Mouse (Mus musculus) midbrain, embryonic 12.5 days (tissue): ENCODE measurements around the gene Sgsm1. TPM values are rescaled to one million over a fixed set of nuclear protein-coding genes. Genes with fewer than 3 reads are reported as not detected.

Source experiments
- ATAC-seq: fragments of 200-750 bp; cut with Nextera tagmentation; 2 replicates; pipeline ENCODE4 v1.8.0; 2017; ENCODE audit warnings: low read depth, moderate TSS enrichment, moderate library complexity; ENCODE audit not compliant: low FRiP score
- H3K27ac ChIP-seq: fragments of 300-500 bp; sonication (generic); replicated peaks from 2 replicates; pipeline ENCODE4 v1.5.1; 2016; ENCODE audit warnings: mild to moderate bottlenecking
- H3K27me3 ChIP-seq: fragments of 300-500 bp; sonication (generic); 2 replicates; pipeline ENCODE4 v1.6.1; 2016; ENCODE audit warnings: mild to moderate bottlenecking
- H3K36me3 ChIP-seq: fragments of 300-500 bp; sonication (generic); 2 replicates; pipeline ENCODE4 v1.6.1; 2016
- H3K4me1 ChIP-seq: fragments of 300-500 bp; sonication (generic); 2 replicates; pipeline ENCODE4 v1.6.1; 2016
- H3K4me2 ChIP-seq: fragments of 300-500 bp; sonication (generic); replicated peaks from 2 replicates; pipeline ENCODE4 v1.6.1; 2016; ENCODE audit warnings: mild to moderate bottlenecking, moderate library complexity
- H3K4me3 ChIP-seq: fragments of 300-500 bp; sonication (generic); 2 replicates; pipeline ENCODE4 v1.5.1; 2016; ENCODE audit warnings: mild to moderate bottlenecking
- H3K9ac ChIP-seq: fragments of 300-500 bp; sonication (generic); replicated peaks from 2 replicates; pipeline ENCODE4 v1.6.1; 2016; ENCODE audit warnings: mild to moderate bottlenecking, moderate library complexity
- H3K9me3 ChIP-seq: fragments of 300-500 bp; sonication (generic); 2 replicates; pipeline ENCODE4 v1.6.1; 2016; ENCODE audit warnings: mild to moderate bottlenecking
- WGBS: fragments of 180-500 bp; shearing (Covaris S2); methylation state at CpG from one replicate; pipeline ENCODE4 v1.1.7; 2016; 5-methylcytosine and 5-hydroxymethylcytosine counted together
- polyA plus RNA-seq: library from polyadenylated mRNA; unstranded; fragments of >200 nt; fragmentation: Nextera tagmentation; extraction: Ambion mirVana; gene quantifications from 2 replicates; pipeline ENCODE4 v1.2.1, GENCODE M21; 2016

Sgsm1 gene
- polyA plus RNA-seq, 1 experiment from 2014 or later = 19.5 TPM

GRCm38 (mm10) chr5:113275839-113276238 is 34.7 kb downstream of the Sgsm1 start:
- Histone ChIP-seq H3K36me3 (peaks cover 57% of the 10 kb centered on the region), H3K4me2 (no peak overlapping the region), H3K4me1 (peaks cover 14% of the 10 kb centered on the region; the same call in 1 of the 2 replicates), H3K4me3 (no peak overlapping the region), H3K9ac (no peak overlapping the region), H3K9me3 (no peaks in the 10 kb centered on the region), H3K27me3 (no peaks in the 10 kb centered on the region), H3K27ac (no peak overlapping the region)
- no peak for ATAC-seq
- WGBS = 75% methylated on average over 10 of the region's 10 CpGs

GRCm38 (mm10) chr5:113271207-113271811 is 39.3 kb downstream of the Sgsm1 start:
- Histone ChIP-seq H3K9ac (no peak overlapping the region), H3K4me3 (no peak overlapping the region), H3K27ac (no peak overlapping the region), H3K4me1 (no peaks in the 10 kb centered on the region), H3K27me3 (no peaks in the 10 kb centered on the region), H3K9me3 (peaks cover 6% of the 10 kb centered on the region; the same call in 1 of the 2 replicates), H3K4me2 (no peak overlapping the region), H3K36me3 (peaks cover 41% of the 10 kb centered on the region)
- WGBS = 79% methylated on average over 11 of the region's 11 CpGs
- no peak for ATAC-seq

DNA sequence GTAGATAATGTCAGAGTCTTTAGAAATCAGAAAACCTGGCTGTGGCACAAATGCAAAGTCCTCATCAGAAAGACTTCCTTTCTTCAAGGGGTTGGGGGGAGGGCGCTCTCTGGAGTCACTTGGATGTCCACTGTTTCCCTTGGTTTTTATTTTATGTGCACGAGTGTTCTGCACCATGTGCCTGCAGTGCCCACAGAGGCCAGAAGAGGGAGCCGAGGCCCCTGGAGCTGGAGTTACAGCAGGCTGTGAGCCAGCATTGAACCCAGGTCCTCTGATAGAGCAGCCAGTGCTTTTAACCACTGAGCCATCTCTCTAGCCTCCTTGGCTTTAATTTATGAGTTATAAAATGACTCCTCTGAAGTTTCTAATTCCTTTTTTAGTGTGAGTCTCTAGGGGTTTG is 40.5 kb downstream of the Sgsm1 start:
- Histone ChIP-seq H3K27ac (no peak overlapping the region), H3K4me2 (no peak overlapping the region), H3K4me1 (no peaks in the 10 kb centered on the region), H3K4me3 (no peak overlapping the region), H3K9ac (no peak overlapping the region), H3K9me3 (peaks cover 6% of the 10 kb centered on the region; the same call in 1 of the 2 replicates), H3K27me3 (no peaks in the 10 kb centered on the region), H3K36me3 (peaks cover 44% of the 10 kb centered on the region)
- ATAC-seq = no peak
- WGBS = 77% methylated on average over 3 of the region's 3 CpGs

- H3K27ac ChIP-seq = no peak overlapping the region
- H3K4me3 ChIP-seq = no peak overlapping the region
- H3K4me1 ChIP-seq = no peaks in the 10 kb centered on the region
- no peak overlapping the region for H3K9ac ChIP-seq
- no peak overlapping the region for H3K4me2 ChIP-seq
- peaks cover 10% of the 10 kb centered on the region; the same call in 1 of the 2 replicates for H3K9me3 ChIP-seq
- H3K27me3 ChIP-seq = no peaks in the 10 kb centered on the region
- H3K36me3 ChIP-seq = peaks cover 46% of the 10 kb centered on the region
- ATAC-seq = no peak
These were observed 42.3 kb downstream of the Sgsm1 start for GRCm38 (mm10) chr5:113268246-113268645.

DNA sequence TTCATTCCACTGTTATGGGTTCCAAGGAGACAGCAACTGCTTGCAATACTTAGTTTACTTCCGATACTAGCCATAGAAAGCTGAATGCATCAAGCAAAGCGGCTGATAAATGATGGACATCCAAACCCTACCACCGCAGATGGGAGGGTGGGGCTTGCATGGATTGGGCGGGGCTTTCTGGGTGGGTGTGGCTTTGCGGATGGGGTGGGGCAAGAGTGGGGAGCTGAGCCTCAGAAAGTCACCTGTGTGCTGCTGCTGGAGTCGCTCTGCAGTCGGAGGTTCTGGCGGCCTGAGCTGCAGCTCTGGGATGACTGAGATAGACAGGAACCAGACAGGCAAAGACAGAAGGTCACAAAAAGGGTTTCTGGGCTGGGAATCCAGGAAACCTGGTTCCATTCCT is 44.9 kb downstream of the Sgsm1 start:
- Histone ChIP-seq H3K27me3 (no peaks in the 10 kb centered on the region), H3K36me3 (peaks cover 45% of the 10 kb centered on the region), H3K27ac (no peak overlapping the region), H3K9ac (no peak overlapping the region), H3K4me1 (no peaks in the 10 kb centered on the region), H3K4me2 (no peak overlapping the region), H3K9me3 (peaks cover 10% of the 10 kb centered on the region; the same call in 1 of the 2 replicates), H3K4me3 (no peak overlapping the region)
- WGBS = 93% methylated on average over 8 of the region's 8 CpGs
- no peak for ATAC-seq

GRCm38 (mm10) chr5:113250806-113251205 is 59.8 kb downstream of the Sgsm1 start:
- Histone ChIP-seq H3K9me3 (no peaks in the 10 kb centered on the region), H3K36me3 (peaks cover 57% of the 10 kb centered on the region), H3K4me2 (no peak overlapping the region), H3K27me3 (no peaks in the 10 kb centered on the region), H3K4me3 (no peak overlapping the region), H3K4me1 (no peaks in the 10 kb centered on the region), H3K27ac (no peak overlapping the region), H3K9ac (no peak overlapping the region)
- no peak for ATAC-seq
- WGBS = 94% methylated on average over 11 of the region's 11 CpGs

GRCm38 (mm10) chr5:113249263-113249930 is 61.2 kb downstream of the Sgsm1 start:
- Histone ChIP-seq H3K27ac (no peak overlapping the region), H3K4me2 (no peak overlapping the region), H3K27me3 (no peaks in the 10 kb centered on the region), H3K9ac (no peak overlapping the region), H3K4me3 (no peak overlapping the region), H3K9me3 (no peaks in the 10 kb centered on the region), H3K4me1 (no peaks in the 10 kb centered on the region), H3K36me3 (peaks cover 55% of the 10 kb centered on the region; the same call in 1 of the 2 replicates)
- no peak for ATAC-seq
- 89% methylated on average over 8 of the region's 8 CpGs for WGBS

GRCm38 (mm10) chr5:113230196-113230595 is 80.4 kb downstream of the Sgsm1 start:
- H3K9me3 ChIP-seq = no peaks in the 10 kb centered on the region
- no peak for ATAC-seq
- H3K4me2 ChIP-seq = no peak overlapping the region
- peaks cover 16% of the 10 kb centered on the region for H3K4me1 ChIP-seq
- WGBS = 86% methylated on average over 5 of the region's 5 CpGs
- H3K36me3 ChIP-seq = no peaks in the 10 kb centered on the region
- H3K27ac ChIP-seq = no peak overlapping the region
- H3K4me3 ChIP-seq = no peak overlapping the region
- no peak overlapping the region for H3K9ac ChIP-seq
- no peaks in the 10 kb centered on the region for H3K27me3 ChIP-seq

DNA sequence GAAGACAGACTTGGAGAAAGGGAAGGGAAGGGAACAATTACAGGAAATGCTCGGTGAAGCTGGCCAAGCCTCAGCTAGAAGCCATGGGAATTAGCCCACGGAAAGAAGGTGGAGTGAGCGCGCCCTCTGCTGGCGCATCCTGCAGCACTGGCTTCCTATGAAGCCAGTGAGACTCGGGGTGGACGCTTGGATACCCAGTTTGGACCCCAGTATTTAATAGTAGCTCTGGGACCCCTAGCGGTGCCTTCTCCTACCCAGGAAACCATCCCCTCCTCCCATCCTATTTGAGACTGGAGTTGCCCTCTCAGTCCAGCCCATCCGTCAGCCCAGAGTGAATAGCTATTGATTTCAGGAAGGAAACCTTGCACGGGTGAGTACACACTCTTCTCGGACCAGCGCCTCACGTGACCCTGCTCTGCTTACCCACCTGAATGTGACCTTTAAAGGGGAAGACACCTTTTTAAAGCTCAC is 83.9 kb downstream of the Sgsm1 start, which contains the start of gene Tmem211:
Gene Tmem211, plus strand, starts transcription at position 278 of the 471 bp plus-strand sequence.
- peaks cover 19% of the 10 kb centered on the region for H3K4me1 ChIP-seq
- peak within 1 kb of the TSS; percentile 43; the same call in 1 of the 2 replicates for H3K9ac ChIP-seq
- under 1% methylated on average over 13 of the region's 13 CpGs for WGBS
- H3K27ac ChIP-seq = peak within 1 kb of the TSS; percentile 49; the same call in 1 of the 2 replicates
- peak; percentile 62 for ATAC-seq
- no peaks in the 10 kb centered on the region for H3K9me3 ChIP-seq
- no peaks in the 10 kb centered on the region for H3K36me3 ChIP-seq
- peak within 1 kb of the TSS; percentile 47 for H3K4me2 ChIP-seq
- H3K4me3 ChIP-seq = peak within 1 kb of the TSS; percentile 23
- no peaks in the 10 kb centered on the region for H3K27me3 ChIP-seq

GRCm38 (mm10) chr5:113225686-113226435 is 84.7 kb downstream of the Sgsm1 start:
- WGBS = 16% methylated on average over 25 of the region's 25 CpGs
- H3K27ac ChIP-seq = 0 out of 2 replicates have a peak overlapping the region, but pooled peaks have one; percentile 40
- H3K4me3 ChIP-seq = peak overlapping the region; percentile 23

DNA sequence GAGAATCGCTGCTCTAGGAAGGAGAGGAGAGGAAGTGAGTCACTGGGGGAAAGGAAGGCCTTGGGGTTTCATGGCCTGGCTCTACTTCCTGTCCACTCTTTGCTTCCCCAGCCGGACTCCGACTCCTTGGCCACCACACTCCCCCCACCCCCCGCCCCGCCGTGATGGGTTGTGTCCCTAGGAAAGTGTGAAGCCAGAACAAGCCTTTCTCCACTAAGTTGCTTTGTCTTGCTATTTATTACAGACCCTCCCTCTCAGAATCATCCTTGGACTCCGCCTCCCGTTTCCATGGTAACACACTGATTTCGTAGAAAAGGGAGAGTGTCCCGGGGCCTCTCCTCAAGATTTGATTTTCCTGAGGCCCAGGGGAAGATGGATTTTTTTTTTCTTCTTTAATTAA is 85.3 kb downstream of the Sgsm1 start:
- H3K9me3 ChIP-seq = 0 out of 2 replicates have a peak, but pooled peaks cover 3% of the 10 kb centered on the region
- H3K4me3 ChIP-seq = no peak overlapping the region
- peak overlapping the region; percentile 11; the same call in 1 of the 2 replicates for H3K27ac ChIP-seq
- no peak overlapping the region for H3K9ac ChIP-seq
- no peak for ATAC-seq
- H3K36me3 ChIP-seq = no peaks in the 10 kb centered on the region
- peak overlapping the region; percentile 47 for H3K4me2 ChIP-seq
- peaks cover 25% of the 10 kb centered on the region for H3K4me1 ChIP-seq
- 7% methylated on average over 10 of the region's 10 CpGs for WGBS
- peaks cover 6% of the 10 kb centered on the region; the same call in 1 of the 2 replicates for H3K27me3 ChIP-seq

More at GRCm38 (mm10) chr5:113225686-113226435, 84.7 kb downstream of the Sgsm1 start:
- ATAC-seq = peak; percentile 50; the same call in 1 of the 2 replicates
- Histone ChIP-seq H3K4me1 (peaks cover 19% of the 10 kb centered on the region), H3K27me3 (0 out of 2 replicates have a peak, but pooled peaks cover under 1% of the 10 kb centered on the region), H3K9me3 (0 out of 2 replicates have a peak, but pooled peaks cover 3% of the 10 kb centered on the region), H3K36me3 (no peaks in the 10 kb centered on the region), H3K4me2 (peak overlapping the region; percentile 47), H3K9ac (peak overlapping the region; percentile 43; the same call in 1 of the 2 replicates)
